Mouse (Mus musculus) R1 (cell line): ENCODE results near the gene Gpr139.

Experiments
- DNase-seq: peaks from one replicate; pipeline ENCODE4 v3.0.0-alpha.2; 2018; ENCODE audit warnings: low read depth, low spot score

Gpr139 gene

GRCm38 (mm10) chr7:119184341-119185143 lies at the start of gene Gpr139:
Gene Gpr139, minus strand, starts transcription at chr7:119184603.
- DNase-seq: peak; percentile 64

DNA sequence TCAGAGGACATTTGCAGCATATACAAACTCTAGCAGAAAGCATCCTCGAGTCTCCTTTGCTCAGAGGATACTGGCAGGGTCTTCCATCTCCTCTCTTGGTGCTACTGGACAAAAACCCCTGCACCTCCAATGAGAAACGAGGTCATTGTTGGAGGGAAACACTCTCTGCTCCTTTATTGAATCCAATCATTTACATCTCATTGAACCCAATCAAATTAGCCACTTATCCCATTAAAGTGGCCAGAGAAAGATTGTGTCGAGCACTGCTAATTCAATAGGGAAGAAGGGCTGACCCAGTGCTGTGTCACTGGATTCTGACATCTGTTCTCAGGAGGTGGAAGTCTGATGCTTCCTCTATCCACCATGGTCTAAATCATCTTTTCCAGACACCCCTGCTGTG lies 46.6 kb upstream of the Gpr139 start:
- DNase-seq: no peak

GRCm38 (mm10) chr7:119222706-119223105 lies 38.3 kb upstream of the Gpr139 start:
- DNase-seq: no peak

- DNase-seq: no peak
Observed at GRCm38 (mm10) chr7:119219121-119219520, 34.7 kb upstream of the Gpr139 start.

- DNase-seq: no peak
Observed at GRCm38 (mm10) chr7:119207251-119207650, 22.8 kb upstream of the Gpr139 start.

GRCm38 (mm10) chr7:119186374-119186773 lies 2.0 kb upstream of the Gpr139 start:
- peak; percentile 66 for DNase-seq

DNA sequence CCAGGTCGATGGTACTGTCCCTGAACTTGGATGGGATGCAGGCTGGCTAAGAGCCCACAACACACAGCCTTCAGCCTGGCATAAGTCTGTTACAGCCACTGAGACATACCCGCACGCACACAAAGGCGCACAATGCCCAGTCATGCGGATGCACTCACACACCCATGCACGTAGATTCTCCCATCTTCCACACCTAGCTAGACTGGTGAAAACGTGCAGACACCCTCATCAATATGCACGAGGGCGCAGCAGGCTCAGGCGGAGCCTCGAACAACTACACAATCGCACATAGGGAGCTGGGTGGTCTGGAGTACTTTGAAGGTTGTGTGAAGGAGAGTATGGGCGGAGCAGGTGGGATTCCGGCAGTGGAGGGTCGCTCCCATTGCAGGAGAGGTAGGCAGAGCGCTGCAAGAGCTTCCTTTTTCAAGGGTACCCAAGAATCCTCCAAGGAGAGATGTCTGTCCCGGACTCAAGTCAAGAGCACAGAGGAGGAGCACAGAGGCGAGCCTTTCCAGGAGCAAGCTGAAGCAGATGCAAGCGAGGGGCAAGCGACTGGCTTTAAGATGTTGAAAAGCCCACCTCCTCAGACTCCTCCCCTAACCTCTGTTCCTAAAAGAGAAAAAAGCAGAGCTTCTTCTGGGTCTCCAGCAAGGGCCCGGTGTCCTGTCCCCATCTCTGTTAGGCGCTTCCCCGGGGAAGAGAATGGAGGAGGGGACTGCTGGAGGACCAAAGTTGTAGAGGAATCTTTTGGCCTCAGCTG lies 958 bp upstream of the Gpr139 start:
- peak; percentile 39 for DNase-seq

DNA sequence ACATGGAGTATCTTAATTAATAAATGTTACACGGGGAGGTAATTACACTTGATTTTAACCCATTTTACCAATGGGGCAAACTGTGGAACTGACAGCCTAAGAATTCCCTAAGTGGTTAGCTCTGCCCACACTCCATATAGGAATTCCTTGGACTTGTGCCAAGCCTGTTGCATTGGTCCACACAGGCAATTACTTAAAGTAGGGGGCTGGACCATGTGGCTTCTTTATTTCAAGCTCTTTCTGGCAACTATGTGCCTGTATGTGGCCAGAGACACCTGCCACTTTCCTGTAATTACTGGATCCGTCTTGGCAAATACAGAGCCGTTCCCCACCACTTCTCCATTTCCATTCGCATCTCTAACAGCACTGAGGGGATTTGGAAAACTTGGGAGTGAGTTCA lies 3.4 kb downstream of the Gpr139 start:
- DNase-seq: no peak

DNA sequence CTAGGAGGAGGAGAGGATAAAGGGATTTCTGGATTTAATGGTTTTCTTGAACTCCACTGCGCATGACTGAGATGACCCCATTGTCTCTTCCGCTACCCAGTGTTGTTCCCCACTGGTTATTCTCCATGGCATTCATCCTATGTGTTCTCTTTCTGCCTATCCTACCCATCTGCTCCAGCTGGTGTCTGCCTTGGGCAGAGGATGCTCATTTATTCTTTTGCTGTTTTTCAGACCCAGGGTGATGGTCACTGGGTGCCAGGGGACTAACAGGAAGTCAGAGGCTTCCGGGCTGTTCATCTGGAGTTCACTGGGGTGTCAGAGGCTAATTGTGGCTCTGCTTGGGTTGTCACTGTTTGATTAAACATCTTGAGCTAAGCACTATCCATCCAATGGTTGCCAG lies 24.4 kb downstream of the Gpr139 start:
- no peak for DNase-seq

- DNase-seq: peak; percentile 73
Observed at GRCm38 (mm10) chr7:119111771-119112170, 72.6 kb downstream of the Gpr139 start.

DNA sequence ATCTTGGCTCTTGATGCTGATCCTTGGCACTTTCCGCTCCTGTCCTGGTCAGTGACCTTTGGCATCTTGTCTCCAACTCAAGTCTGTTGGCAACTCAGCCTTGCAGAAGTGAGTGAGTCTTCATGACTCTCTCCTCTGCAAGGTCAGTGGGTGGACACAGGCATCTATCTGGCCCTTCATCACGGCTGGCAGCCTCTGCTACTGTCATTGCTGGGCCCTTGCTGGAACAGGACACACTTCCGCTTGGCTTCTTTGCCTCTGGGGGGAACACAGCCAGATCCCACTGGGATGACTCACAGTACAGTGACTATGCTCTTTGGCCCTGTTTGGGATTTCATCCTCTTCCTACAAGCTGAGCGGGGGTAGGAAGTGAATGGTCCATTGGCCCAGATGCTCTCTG lies 78.5 kb downstream of the Gpr139 start:
- DNase-seq: no peak

GRCm38 (mm10) chr7:119096583-119096982 lies 87.8 kb downstream of the Gpr139 start:
- no peak for DNase-seq
